Mouse (Mus musculus): Measurements from ENCODE around the gene Zfp811.

GRCm38 (mm10) chr17:32788576-32788975 lies 21.2 kb downstream of the Zfp811 start:
- TF ChIP-seq CTCF (IDR thresholded peaks at IDR 0.05; ENCODE audit: low read depth) (no peak), EP300 (IDR thresholded peaks at IDR 0.05; ENCODE audit: low read depth) (no peak)
